Mouse (Mus musculus) gonadal fat pad, adult 2 months (tissue): Measurements from ENCODE around the gene Spns2. TPM values are rescaled to one million over a fixed set of nuclear protein-coding genes. Genes with fewer than 3 reads are reported as not detected.

Experiments
- DNase-seq: peaks from one replicate; pipeline ENCODE4 v3.0.0-alpha.2; 2012; ENCODE audit warnings: low read depth
- polyA plus RNA-seq: library from polyadenylated mRNA; depleted of rRNA; stranded (reverse); fragments of >200 nt; gene quantifications from 2 replicates; pipeline ENCODE4 v1.2.3, GENCODE M21; 2012; rRNA removed

Gene Spns2
- 22.3 and 22.5 TPM in 2 replicates for polyA plus RNA-seq

GRCm38 (mm10) chr11:72489881-72490301, at the start of gene Spns2:
TSS of gene Spns2 (minus strand) at chr11:72489904.
- no peak for DNase-seq

GRCm38 (mm10) chr11:72538811-72539210, 49.1 kb upstream of the Spns2 start:
- no peak for DNase-seq

DNA sequence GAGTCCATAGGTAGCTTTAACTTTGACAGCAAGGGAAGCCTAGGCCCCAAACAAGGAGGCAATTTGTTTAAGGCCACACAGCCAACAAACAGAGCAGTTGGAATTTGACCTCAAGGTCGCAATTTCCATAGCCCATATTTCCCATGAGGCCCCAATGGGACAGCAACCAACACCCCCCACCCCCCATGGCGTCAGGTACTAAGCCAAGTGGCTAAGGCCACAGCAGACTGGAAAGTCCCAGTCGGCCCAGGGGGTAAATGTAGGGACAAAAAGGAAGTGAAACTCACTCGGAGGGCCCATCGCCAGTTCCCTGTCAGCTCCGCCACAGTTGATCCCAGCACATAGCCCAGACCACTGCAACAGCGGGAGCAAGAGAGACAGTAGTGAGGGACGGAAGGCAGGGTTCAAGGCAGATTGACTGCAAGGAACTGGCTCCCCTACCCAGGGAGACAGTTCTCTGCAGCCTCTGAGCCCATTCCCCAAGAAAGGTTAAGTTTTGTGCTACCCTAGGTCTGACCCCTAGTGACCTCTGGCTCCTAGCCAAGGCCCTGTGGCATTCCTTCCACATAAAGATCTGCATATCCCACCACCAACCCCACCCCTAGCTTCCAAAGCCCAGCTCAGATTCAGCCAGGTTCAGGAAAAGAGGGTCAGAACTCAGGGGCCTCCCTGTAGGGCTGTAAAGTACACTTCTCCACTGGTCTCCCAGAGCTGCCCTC, 48.5 kb upstream of the Spns2 start:
- no peak for DNase-seq

GRCm38 (mm10) chr11:72537503-72537902, 47.8 kb upstream of the Spns2 start:
- DNase-seq = no peak

DNA sequence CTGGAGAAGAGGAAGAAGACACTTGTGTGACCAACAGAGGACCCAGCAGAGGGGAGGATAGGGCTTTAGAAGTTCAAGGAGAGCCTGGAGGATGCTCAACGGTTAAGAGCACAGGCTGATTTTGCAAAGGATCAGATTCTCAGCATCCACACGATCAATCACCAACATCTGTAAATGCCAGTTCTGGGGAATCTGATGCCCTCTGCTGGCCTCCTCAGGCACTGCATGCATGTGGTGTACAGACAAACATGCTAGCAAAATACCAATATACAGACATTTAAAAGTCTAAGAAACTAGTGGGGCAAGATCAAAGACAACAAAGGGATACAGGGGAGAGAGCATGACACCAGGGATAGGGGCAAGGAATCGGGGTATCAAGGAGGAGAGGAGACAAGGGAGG, 45.8 kb upstream of the Spns2 start:
- no peak for DNase-seq

GRCm38 (mm10) chr11:72532890-72533289, 43.2 kb upstream of the Spns2 start:
- no peak for DNase-seq

DNA sequence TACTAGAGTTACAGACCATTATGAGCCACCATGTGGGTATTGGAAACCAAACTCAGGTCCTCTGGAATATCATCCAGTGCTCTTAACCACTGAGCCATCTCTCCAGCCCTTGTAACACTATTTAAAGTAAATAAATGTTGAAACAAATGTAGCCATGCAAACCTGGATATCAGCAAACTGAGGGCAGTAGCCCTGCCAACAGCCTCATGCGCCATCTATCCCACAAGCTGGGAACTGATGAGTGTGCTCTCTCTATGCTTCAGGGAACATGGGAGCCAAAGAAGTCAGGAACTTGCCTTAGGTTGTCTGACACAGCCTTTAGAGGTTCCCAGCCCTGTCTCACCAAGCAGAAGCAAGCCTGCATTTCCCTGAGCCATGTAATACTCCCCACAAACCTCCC, 41.9 kb upstream of the Spns2 start:
- DNase-seq = no peak

DNA sequence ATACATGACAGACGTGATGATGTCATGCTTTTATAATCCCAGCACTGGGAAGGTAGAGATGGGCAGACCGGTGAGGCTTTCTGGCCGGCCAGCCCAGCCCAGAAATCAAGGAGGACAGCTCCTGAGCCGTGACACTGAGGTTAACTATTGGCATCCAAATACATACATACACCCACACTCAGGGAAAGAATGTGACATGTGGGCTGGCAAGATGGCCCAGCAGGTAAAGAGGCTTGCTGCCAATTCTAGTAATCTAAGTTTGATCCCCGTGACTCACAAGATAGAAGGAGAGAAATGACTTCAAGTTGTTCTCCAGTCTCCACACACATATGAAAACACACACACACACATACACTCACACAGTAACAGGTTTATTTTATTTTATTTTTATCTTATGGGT, 41.4 kb upstream of the Spns2 start:
- DNase-seq = peak; percentile 56

GRCm38 (mm10) chr11:72526190-72526589, 36.5 kb upstream of the Spns2 start:
- no peak for DNase-seq

- DNase-seq = no peak
These were observed 34.0 kb upstream of the Spns2 start for GRCm38 (mm10) chr11:72523711-72524110.

GRCm38 (mm10) chr11:72522616-72523041, 32.9 kb upstream of the Spns2 start:
- no peak for DNase-seq

GRCm38 (mm10) chr11:72521598-72522541, 32.2 kb upstream of the Spns2 start:
- DNase-seq = peak; percentile 30

GRCm38 (mm10) chr11:72519895-72520294, 30.2 kb upstream of the Spns2 start:
- no peak for DNase-seq

DNA sequence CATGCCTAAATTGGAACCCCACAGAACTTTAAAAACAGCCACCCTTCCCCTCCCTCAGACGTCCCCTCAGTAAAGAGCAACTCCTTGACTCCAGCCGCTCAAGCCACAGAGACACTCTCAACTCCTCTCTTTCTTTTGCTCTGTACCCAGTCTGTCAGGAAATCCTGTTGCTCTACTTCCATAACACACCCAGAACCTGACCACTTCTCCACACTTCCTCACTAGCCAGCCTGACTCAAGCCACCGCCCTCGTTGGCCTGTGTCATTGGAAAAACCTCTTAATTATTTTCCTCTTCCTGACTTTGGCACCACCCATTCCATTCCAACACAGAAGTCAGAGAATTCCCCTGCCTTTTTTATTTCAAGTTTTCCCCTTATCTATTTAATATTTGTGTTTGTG, 29.5 kb upstream of the Spns2 start:
- DNase-seq = no peak

GRCm38 (mm10) chr11:72518449-72518848, 28.7 kb upstream of the Spns2 start:
- no peak for DNase-seq

- DNase-seq = no peak
These were observed 25.3 kb upstream of the Spns2 start for GRCm38 (mm10) chr11:72514967-72515366.

DNA sequence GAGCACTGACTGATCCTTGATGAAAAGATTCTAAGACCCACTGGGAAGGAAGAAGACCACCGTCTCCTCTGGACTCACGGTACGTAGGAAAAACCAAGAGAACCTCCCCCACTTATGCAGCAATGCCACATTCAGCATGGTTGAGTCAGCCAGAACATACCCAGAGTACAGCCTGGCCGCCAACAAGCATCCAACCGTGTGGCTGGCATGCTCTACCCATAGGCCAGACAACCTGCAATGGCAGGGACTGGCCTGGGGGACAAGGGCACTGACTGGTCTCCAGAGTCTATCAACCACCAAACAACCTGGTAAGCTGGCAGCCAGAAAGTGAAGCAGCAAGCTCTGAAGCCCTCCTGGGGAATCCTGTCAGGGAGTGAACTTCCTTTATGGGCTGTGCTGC, 18.9 kb upstream of the Spns2 start:
- DNase-seq = no peak

DNA sequence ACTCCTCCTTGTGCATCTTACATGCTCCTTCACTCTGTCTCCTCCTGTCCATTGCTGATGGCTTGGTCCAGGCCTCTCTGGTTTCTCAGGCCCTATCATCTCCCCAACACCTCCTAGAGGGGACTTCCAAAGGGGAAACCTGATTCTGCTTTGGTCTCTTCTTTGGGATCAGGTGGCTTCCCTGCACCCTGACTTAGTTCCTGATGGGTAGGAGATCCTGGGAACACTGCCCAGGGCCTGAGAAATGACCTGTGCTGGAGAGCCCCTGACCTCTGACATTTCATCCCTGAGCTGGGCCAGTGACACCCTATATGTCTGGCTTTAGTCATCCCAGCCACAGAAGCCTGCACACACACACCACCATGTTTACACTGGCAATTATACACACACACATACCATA, 17.9 kb upstream of the Spns2 start:
- DNase-seq = no peak

- DNase-seq = no peak
These were observed 14.5 kb upstream of the Spns2 start for GRCm38 (mm10) chr11:72504016-72504797.

GRCm38 (mm10) chr11:72503501-72503921, 13.8 kb upstream of the Spns2 start:
- DNase-seq = no peak

GRCm38 (mm10) chr11:72502236-72502635, 12.5 kb upstream of the Spns2 start:
- no peak for DNase-seq

DNA sequence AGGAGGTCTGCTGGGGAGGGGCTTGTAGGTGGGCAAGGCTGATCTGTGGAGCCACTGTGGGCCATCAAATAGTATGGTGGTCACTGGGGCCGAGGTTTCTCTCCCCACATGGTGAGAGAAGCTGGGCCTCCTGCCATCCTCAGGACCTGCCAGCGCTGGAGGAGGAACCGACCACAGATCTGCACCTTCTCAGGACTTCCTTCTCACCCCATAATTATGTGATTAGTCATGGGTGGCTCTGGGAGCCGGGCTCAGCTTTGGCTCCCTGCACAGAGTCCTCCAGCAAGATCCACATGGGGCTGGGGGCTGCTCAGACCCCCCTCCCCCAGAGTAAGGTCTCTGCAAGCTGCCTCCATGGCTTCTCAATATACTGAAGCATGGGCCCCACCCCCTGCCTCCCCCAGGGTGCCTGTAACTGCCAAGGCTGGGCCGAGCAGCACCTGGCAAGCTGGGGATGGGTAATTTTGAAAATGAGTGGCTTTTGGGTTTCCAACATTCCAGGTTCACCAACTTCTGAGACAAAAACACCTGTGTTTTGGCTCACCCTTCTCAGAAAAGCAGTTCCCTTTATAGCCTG, 11.8 kb upstream of the Spns2 start:
- DNase-seq = no peak
